9 mouse cellular contexts compared by ENCODE assay signal in the genomic region with DNA sequence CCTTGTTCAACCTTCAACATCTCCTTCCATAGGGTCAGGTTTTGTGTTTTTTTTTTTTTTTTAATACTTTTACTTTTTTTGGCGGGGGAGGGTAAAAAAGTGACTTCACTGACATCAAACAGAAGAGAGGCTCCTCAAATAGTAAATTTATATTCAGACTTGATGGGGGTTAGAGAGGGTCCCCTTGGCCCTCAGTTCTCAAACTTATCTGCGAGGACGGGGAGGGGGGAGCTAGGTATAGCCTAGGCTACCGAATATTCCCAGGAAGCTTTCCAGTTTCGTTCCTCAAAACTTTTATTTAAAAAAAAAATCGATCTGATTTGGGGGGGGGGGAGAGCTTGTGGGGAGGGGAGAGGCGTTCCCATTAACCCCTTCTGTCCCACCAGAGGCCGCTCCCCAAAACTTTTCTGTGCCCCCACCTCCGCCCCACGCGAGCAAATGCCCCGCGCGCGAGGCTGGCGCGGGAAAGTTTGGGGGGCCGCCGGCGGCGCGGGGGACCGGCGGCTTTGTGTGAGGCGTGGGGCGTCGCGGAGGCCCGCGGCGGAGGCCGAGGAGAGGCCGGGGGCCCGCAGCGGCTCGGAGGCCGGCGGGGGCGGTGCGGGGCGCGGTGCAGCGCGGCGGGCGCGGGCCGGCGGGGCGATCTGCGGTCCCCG. TPM values are rescaled to one million over a fixed set of nuclear protein-coding genes. Genes with fewer than 3 reads are reported as not detected.
DNase-seq lines count a peak whose midpoint lies in the region; ATAC-seq and TF ChIP-seq lines count a peak whose summit lies in the region.
"Had no signal": no experiment of that assay in that cellular context is flagged by ENCODE, and none has a peak within 500 bp of the region (broad histone marks: within the 10 kb centered on the region; RNA-seq: fewer than 3 reads in every experiment).

No protein-coding gene starts in this region.

- peak; percentile 32; the same call in 1 of the 2 replicates for ATAC-seq in heart, embryonic 16.5 days (replicated peaks; ENCODE audit: extremely low read depth, insufficient read depth, low FRiP score)
- 0 out of 2 replicates have a peak, but pooled peaks have one; percentile 24 for ATAC-seq in liver, embryonic 16.5 days (ENCODE audit: low read depth)

- H3K4me1 ChIP-seq in embryonic facial prominence, embryonic 10.5 days = peaks cover 15% of the 10 kb centered on the region
- peaks cover 5% of the 10 kb centered on the region for H3K4me1 ChIP-seq in heart, embryonic 16.5 days (ENCODE audit: control insufficient read depth, insufficient read depth, low read length)
- peaks cover 3% of the 10 kb centered on the region; the same call in 1 of the 2 replicates for H3K4me1 ChIP-seq in liver, embryonic 16.5 days (ENCODE audit: control insufficient read depth, low read depth, low read length)
- H3K4me1 ChIP-seq: megakaryocyte, embryonic 14.5 days had no signal

- WGBS in embryonic facial prominence, embryonic 10.5 days = 7% methylated on average over 52 of the region's 52 CpGs
- 3% methylated on average over 36 of the region's 52 CpGs for WGBS in heart, embryonic 16.5 days
- 12% methylated on average over 11 of the region's 52 CpGs for WGBS in liver, embryonic 16.5 days (ENCODE audit: insufficient replicate concordance)

- DNase-seq in left cerebral cortex, adult 2 months (ENCODE audit: extremely low spot score in 1 of 2, low spot score in 2 of 2) = no peak
- DNase-seq in left cerebral cortex, postnatal 14 days (ENCODE audit: low spot score in 2 of 2) = no peak
- peak; percentile 57 for DNase-seq in embryonic facial prominence, embryonic 10.5 days (ENCODE audit: low spot score)
- DNase-seq in yolk sac, embryonic 10.5 days (ENCODE audit: low spot score) = no peak
- no peak for DNase-seq in layer of hippocampus, adult 18-20 months (ENCODE audit: low spot score in 2 of 2)
- DNase-seq in gastrocnemius, postnatal 25 days = no peak

- H3K4me3 ChIP-seq in left cerebral cortex, adult 2 months = peak overlapping the region; percentile 35
- H3K4me3 ChIP-seq in embryonic facial prominence, embryonic 10.5 days = peak overlapping the region; percentile 81
- H3K4me3 ChIP-seq in heart, embryonic 16.5 days (ENCODE audit: low read length) = peak overlapping the region; percentile 95
- peak overlapping the region; percentile 62 for H3K4me3 ChIP-seq in liver, embryonic 16.5 days (ENCODE audit: low read depth, low read length)

- intact Hi-C loops in left cerebral cortex, adult 2 months (cut with DNase I) = loop anchor here (5.0 kb wide), 3 partner anchors 107 to 152 kb away; no protein-coding TSS in a partner anchor
- intact Hi-C loops in left cerebral cortex, postnatal 14 days (cut with DNase I) = loop anchor here (2.0 to 10.0 kb wide), 2 partner anchors 150 to 184 kb away; no protein-coding TSS in a partner anchor

- peak overlapping the region; percentile 98 for H3K9ac ChIP-seq in heart, embryonic 16.5 days (ENCODE audit: low read length)
- peak overlapping the region; percentile 66 for H3K9ac ChIP-seq in liver, embryonic 16.5 days (ENCODE audit: low read depth, low read length)

- H3K27ac ChIP-seq in left cerebral cortex, adult 2 months = no peak overlapping the region
- peak overlapping the region; percentile 98 for H3K27ac ChIP-seq in embryonic facial prominence, embryonic 10.5 days (replicated peaks)
- peak overlapping the region; percentile 80 for H3K27ac ChIP-seq in heart, embryonic 16.5 days (ENCODE audit: low read length)
- peak overlapping the region; percentile 53; the same call in 1 of the 2 replicates for H3K27ac ChIP-seq in liver, embryonic 16.5 days (ENCODE audit: low read length)

- H3K36me3 ChIP-seq in embryonic facial prominence, embryonic 10.5 days (replicated peaks) = no peaks in the 10 kb centered on the region
- no peaks in the 10 kb centered on the region for H3K36me3 ChIP-seq in heart, embryonic 16.5 days (ENCODE audit: control insufficient read depth, insufficient read depth)
- H3K36me3 ChIP-seq in liver, embryonic 16.5 days (ENCODE audit: control insufficient read depth, insufficient read depth) = no peaks in the 10 kb centered on the region

- H3K9me3 ChIP-seq in embryonic facial prominence, embryonic 10.5 days = no peaks in the 10 kb centered on the region
- H3K9me3 ChIP-seq in heart, embryonic 16.5 days (replicated peaks; ENCODE audit: control insufficient read depth, low read length) = no peaks in the 10 kb centered on the region
- H3K9me3 ChIP-seq in liver, embryonic 16.5 days (replicated peaks; ENCODE audit: control insufficient read depth, low read length) = no peaks in the 10 kb centered on the region
- H3K9me3 ChIP-seq: megakaryocyte, embryonic 14.5 days had no signal

- peaks cover 6% of the 10 kb centered on the region; the same call in 1 of the 2 replicates for H3K27me3 ChIP-seq in embryonic facial prominence, embryonic 10.5 days (replicated peaks; ENCODE audit: low read depth, poor library complexity, severe bottlenecking)
- H3K27me3 ChIP-seq in heart, embryonic 16.5 days (ENCODE audit: control insufficient read depth, insufficient read depth, low read length) = no peaks in the 10 kb centered on the region
- peaks cover 16% of the 10 kb centered on the region for H3K27me3 ChIP-seq in liver, embryonic 16.5 days (ENCODE audit: control insufficient read depth, insufficient read depth, low read depth, low read length)

- peak overlapping the region; percentile 86 for H3K4me2 ChIP-seq in heart, embryonic 16.5 days (ENCODE audit: low read depth, low read length)
- H3K4me2 ChIP-seq in liver, embryonic 16.5 days (ENCODE audit: low read depth, low read length) = peak overlapping the region; percentile 37

- TF ChIP-seq CTCF in left cerebral cortex, adult 2 months (IDR thresholded peaks at IDR 0.05) = no peak

RNA-seq across cellular contexts. Expression of a gene that starts 0.4 kb away (rescaled TPM):
- total RNA-seq in left cerebral cortex, adult 2 months (2021) = 1 to 10 TPM; 5.9 to 6.2 TPM
- 1 to 10 TPM; 6.2 to 6.3 TPM for total RNA-seq in left cerebral cortex, postnatal 14 days (2021)
- polyA plus RNA-seq in embryonic facial prominence, embryonic 10.5 days (2016; fragmentation: Nextera tagmentation; extraction: Ambion mirVana) = 23.0 and 26.9 TPM in 2 replicates
- polyA plus RNA-seq in heart, embryonic 16.5 days (2015; fragmentation: Nextera tagmentation; extraction: Ambion mirVana) = 7.7 and 12.5 TPM in 2 replicates
- 5.8 and 9.2 TPM in 2 replicates for polyA plus RNA-seq in liver, embryonic 16.5 days (2015; fragmentation: Nextera tagmentation; extraction: Ambion mirVana)
- 1 to 10 TPM; 2.6 to 2.9 TPM for total RNA-seq in layer of hippocampus, adult 18-20 months (2021)
- under 1 TPM; 0.19 to 0.41 TPM for total RNA-seq in gastrocnemius, postnatal 25 days (2021)

Comparison
In these comparisons a context has a peak if more than half of its experiments do, and no peak if none do; other contexts are left out.
1. H3K4me3 ChIP-seq: peak in every context shown above with its lines; median percentile 95 in heart, embryonic 16.5 days; 81 in embryonic facial prominence, embryonic 10.5 days; 62 in liver, embryonic 16.5 days; 35 in left cerebral cortex, adult 2 months.